Mouse (Mus musculus): Measurements from ENCODE around the gene Tuft1. TPM values are rescaled to one million over a fixed set of nuclear protein-coding genes. Genes with fewer than 3 reads are reported as not detected.
"Not testable (repeated sequence)": the region's sequence is repeated elsewhere in the genome, so short reads cannot be mapped to it uniquely, and the experiment has no call there.

Gene Tuft1
- total RNA-seq, 2 experiments from 2014 or later, result 2.5 to 2.9 TPM

GRCm38 (mm10) chr3:94665060-94665802, 6.6 kb upstream of the Tuft1 start:
- DNase-seq; intact Hi-C loops (cut with DNase I): not testable (repeated sequence)

GRCm38 (mm10) chr3:94660841-94661240, 2.2 kb upstream of the Tuft1 start:
- DNase-seq; intact Hi-C loops (cut with DNase I): not testable (repeated sequence)

- intact Hi-C loops (cut with DNase I), result not testable (repeated sequence)
Observed at GRCm38 (mm10) chr3:94659142-94659748, 573 bp upstream of the Tuft1 start.

GRCm38 (mm10) chr3:94657852-94658739, 576 bp downstream of the Tuft1 start:
- intact Hi-C loops (cut with DNase I); DNase-seq: not testable (repeated sequence)

More at GRCm38 (mm10) chr3:94659142-94659748, 573 bp upstream of the Tuft1 start:
- DNase-seq, result not testable (repeated sequence)

- DNase-seq; intact Hi-C loops (cut with DNase I): not testable (repeated sequence)
Observed at GRCm38 (mm10) chr3:94653967-94654366, 4.7 kb downstream of the Tuft1 start.

- DNase-seq, result no peak
- intact Hi-C loops (cut with DNase I), result no loop called here
Observed at GRCm38 (mm10) chr3:94650409-94650808, 8.3 kb downstream of the Tuft1 start.

- intact Hi-C loops (cut with DNase I), result no loop called here
- DNase-seq, result no peak
Observed at GRCm38 (mm10) chr3:94648755-94649590, 9.7 kb downstream of the Tuft1 start.

GRCm38 (mm10) chr3:94642495-94643162, 16.0 kb downstream of the Tuft1 start, which contains the start of gene Gm10972:
Gene Gm10972 (plus strand): TSS chr3:94643112.
- DNase-seq; intact Hi-C loops (cut with DNase I): not testable (repeated sequence)

- intact Hi-C loops (cut with DNase I), result no loop called here
- DNase-seq, result no peak
Observed at GRCm38 (mm10) chr3:94629876-94630275, 28.8 kb downstream of the Tuft1 start.

GRCm38 (mm10) chr3:94628712-94629111, 30.0 kb downstream of the Tuft1 start:
- no peak for DNase-seq
- intact Hi-C loops (cut with DNase I), result no loop called here

GRCm38 (mm10) chr3:94624281-94624680, 34.4 kb downstream of the Tuft1 start:
- DNase-seq, result no peak
- intact Hi-C loops (cut with DNase I), result no loop called here

- DNase-seq, result no peak
- intact Hi-C loops (cut with DNase I), result no loop called here
Observed at GRCm38 (mm10) chr3:94622550-94622949, 36.1 kb downstream of the Tuft1 start.

GRCm38 (mm10) chr3:94621740-94622507, 36.7 kb downstream of the Tuft1 start:
- intact Hi-C loops (cut with DNase I), result no loop called here
- peak; percentile 14 to 28 for DNase-seq

- peak; percentile 41 to 56 for DNase-seq
- intact Hi-C loops (cut with DNase I), result loop anchor here (2.0 kb wide), 2 partner anchors 232 to 286 kb away; no protein-coding TSS in a partner anchor
Observed at GRCm38 (mm10) chr3:94616717-94617116, 42.0 kb downstream of the Tuft1 start.

GRCm38 (mm10) chr3:94613258-94613878, 45.3 kb downstream of the Tuft1 start:
- DNase-seq, result peak; percentile 26 to 40
- intact Hi-C loops (cut with DNase I), result no loop called here

- intact Hi-C loops (cut with DNase I), result no loop called here
Observed at GRCm38 (mm10) chr3:94612274-94612673, 46.4 kb downstream of the Tuft1 start.

GRCm38 (mm10) chr3:94611834-94612233, 46.8 kb downstream of the Tuft1 start:
- intact Hi-C loops (cut with DNase I), result no loop called here
- DNase-seq, result peak in 1 of 2 experiments; percentile 11

More at GRCm38 (mm10) chr3:94612274-94612673, 46.4 kb downstream of the Tuft1 start:
- DNase-seq, result peak in 1 of 2 experiments; percentile 18

- intact Hi-C loops (cut with DNase I), result no loop called here
- peak in 1 of 2 experiments; percentile 14 for DNase-seq
Observed at GRCm38 (mm10) chr3:94611343-94611742, 47.3 kb downstream of the Tuft1 start.

Measured in heart, postnatal 36 days (tissue).